Mouse (Mus musculus): ENCODE data around the gene Rere. TPM values are rescaled to one million over a fixed set of nuclear protein-coding genes. Genes with fewer than 3 reads are reported as not detected.
"Not testable (repeated sequence)": the region's sequence is repeated elsewhere in the genome, so short reads cannot be mapped to it uniquely, and the experiment has no call there.

The Rere gene
- polyA plus RNA-seq, 1 experiment from 2014 or later = 27.2 TPM

- H3K9me3 ChIP-seq (replicated peaks) = no peaks in the 10 kb centered on the region
- no peak for ATAC-seq (ENCODE audit: insufficient number of reproducible peaks, low FRiP score, low TSS enrichment, low read depth)
- 80% methylated on average over 4 of the region's 4 CpGs for WGBS
- H3K27me3 ChIP-seq = no peaks in the 10 kb centered on the region
- no peak overlapping the region for H3K4me2 ChIP-seq (replicated peaks)
- no peak overlapping the region for H3K9ac ChIP-seq
- no peak overlapping the region for H3K27ac ChIP-seq (replicated peaks)
- no peaks in the 10 kb centered on the region for H3K36me3 ChIP-seq
- peaks cover 40% of the 10 kb centered on the region for H3K4me1 ChIP-seq
- H3K4me3 ChIP-seq (replicated peaks) = no peak overlapping the region
Measured at GRCm38 (mm10) chr4:150491710-150492109, 210.3 kb downstream of the Rere start.

- H3K9ac ChIP-seq = no peak overlapping the region
- H3K9me3 ChIP-seq (replicated peaks) = no peaks in the 10 kb centered on the region
- ATAC-seq (ENCODE audit: insufficient number of reproducible peaks, low FRiP score, low TSS enrichment, low read depth) = no peak
- H3K4me2 ChIP-seq (replicated peaks) = no peak overlapping the region
- no peaks in the 10 kb centered on the region for H3K27me3 ChIP-seq
- no peaks in the 10 kb centered on the region for H3K36me3 ChIP-seq
- peak overlapping the region; percentile 13 for H3K27ac ChIP-seq (replicated peaks)
- H3K4me1 ChIP-seq = peaks cover 25% of the 10 kb centered on the region
- no peak overlapping the region for H3K4me3 ChIP-seq (replicated peaks)
- WGBS = 65% methylated on average over 7 of the region's 7 CpGs
Measured at GRCm38 (mm10) chr4:150493258-150493937, 212.0 kb downstream of the Rere start.

GRCm38 (mm10) chr4:150493938-150494330 is 212.5 kb downstream of the Rere start:
- not testable (repeated sequence) for H3K9ac ChIP-seq; H3K27me3 ChIP-seq; ATAC-seq (ENCODE audit: insufficient number of reproducible peaks, low FRiP score, low TSS enrichment, low read depth); H3K36me3 ChIP-seq; H3K4me2 ChIP-seq (replicated peaks); H3K9me3 ChIP-seq (replicated peaks); H3K4me3 ChIP-seq (replicated peaks); H3K27ac ChIP-seq (replicated peaks)
- WGBS = 81% methylated on average over 5 of the region's 5 CpGs
- peaks cover 20% of the 10 kb centered on the region for H3K4me1 ChIP-seq

- Histone ChIP-seq H3K4me1 (peaks cover 13% of the 10 kb centered on the region), H3K27ac (replicated peaks) (no peak overlapping the region), H3K36me3 (no peaks in the 10 kb centered on the region), H3K4me2 (replicated peaks) (no peak overlapping the region), H3K9ac (no peak overlapping the region), H3K27me3 (no peaks in the 10 kb centered on the region), H3K4me3 (replicated peaks) (no peak overlapping the region), H3K9me3 (replicated peaks) (no peaks in the 10 kb centered on the region)
- 50% methylated on average over 2 of the region's 2 CpGs for WGBS
- ATAC-seq (ENCODE audit: insufficient number of reproducible peaks, low FRiP score, low TSS enrichment, low read depth) = no peak
Measured at GRCm38 (mm10) chr4:150495568-150495967, 214.1 kb downstream of the Rere start.

- Histone ChIP-seq H3K27ac (replicated peaks) (no peak overlapping the region), H3K4me2 (replicated peaks) (no peak overlapping the region), H3K9me3 (replicated peaks) (no peaks in the 10 kb centered on the region), H3K27me3 (no peaks in the 10 kb centered on the region), H3K4me1 (no peaks in the 10 kb centered on the region), H3K9ac (no peak overlapping the region), H3K4me3 (replicated peaks) (no peak overlapping the region), H3K36me3 (peaks cover 25% of the 10 kb centered on the region)
- no peak for ATAC-seq (ENCODE audit: insufficient number of reproducible peaks, low FRiP score, low TSS enrichment, low read depth)
- WGBS = 94% methylated on average over 11 of the region's 11 CpGs
Measured at GRCm38 (mm10) chr4:150504304-150505021, 223.0 kb downstream of the Rere start.

- Histone ChIP-seq H3K27me3 (no peaks in the 10 kb centered on the region), H3K36me3 (peaks cover 43% of the 10 kb centered on the region), H3K9me3 (replicated peaks) (no peaks in the 10 kb centered on the region), H3K9ac (no peak overlapping the region), H3K4me2 (replicated peaks) (no peak overlapping the region), H3K4me3 (replicated peaks) (no peak overlapping the region), H3K4me1 (no peaks in the 10 kb centered on the region), H3K27ac (replicated peaks) (no peak overlapping the region)
- no peak for ATAC-seq (ENCODE audit: insufficient number of reproducible peaks, low FRiP score, low TSS enrichment, low read depth)
- 80% methylated on average over 3 of the region's 3 CpGs for WGBS
Measured at GRCm38 (mm10) chr4:150509026-150509712, 227.7 kb downstream of the Rere start.

GRCm38 (mm10) chr4:150510036-150510435 is 228.6 kb downstream of the Rere start:
- no peaks in the 10 kb centered on the region for H3K9me3 ChIP-seq (replicated peaks)
- H3K27ac ChIP-seq (replicated peaks) = no peak overlapping the region
- ATAC-seq (ENCODE audit: insufficient number of reproducible peaks, low FRiP score, low TSS enrichment, low read depth) = no peak
- WGBS = 86% methylated on average over 2 of the region's 2 CpGs
- no peak overlapping the region for H3K9ac ChIP-seq
- H3K27me3 ChIP-seq = no peaks in the 10 kb centered on the region
- peaks cover 38% of the 10 kb centered on the region for H3K36me3 ChIP-seq
- H3K4me2 ChIP-seq (replicated peaks) = no peak overlapping the region
- H3K4me1 ChIP-seq = no peaks in the 10 kb centered on the region
- H3K4me3 ChIP-seq (replicated peaks) = no peak overlapping the region

GRCm38 (mm10) chr4:150513387-150513786 is 231.9 kb downstream of the Rere start:
- ATAC-seq (ENCODE audit: insufficient number of reproducible peaks, low FRiP score, low TSS enrichment, low read depth); H3K27ac ChIP-seq (replicated peaks); H3K9ac ChIP-seq; H3K4me1 ChIP-seq; H3K4me3 ChIP-seq (replicated peaks); H3K9me3 ChIP-seq (replicated peaks); H3K27me3 ChIP-seq; H3K4me2 ChIP-seq (replicated peaks): not testable (repeated sequence)
- peaks cover 38% of the 10 kb centered on the region for H3K36me3 ChIP-seq
- WGBS = 92% methylated on average over 4 of the region's 6 CpGs

- WGBS = 59% methylated on average over 2 of the region's 2 CpGs
- H3K27ac ChIP-seq (replicated peaks) = no peak overlapping the region
- no peaks in the 10 kb centered on the region for H3K27me3 ChIP-seq
- H3K4me1 ChIP-seq = no peaks in the 10 kb centered on the region
- ATAC-seq (ENCODE audit: insufficient number of reproducible peaks, low FRiP score, low TSS enrichment, low read depth) = no peak
- H3K9ac ChIP-seq = no peak overlapping the region
- peaks cover 18% of the 10 kb centered on the region; the same call in 1 of the 2 replicates for H3K36me3 ChIP-seq
- no peak overlapping the region for H3K4me2 ChIP-seq (replicated peaks)
- no peaks in the 10 kb centered on the region for H3K9me3 ChIP-seq (replicated peaks)
- no peak overlapping the region for H3K4me3 ChIP-seq (replicated peaks)
Measured at GRCm38 (mm10) chr4:150516201-150516600, 234.8 kb downstream of the Rere start.

GRCm38 (mm10) chr4:150517381-150517780 is 235.9 kb downstream of the Rere start:
- 47% methylated on average over 4 of the region's 4 CpGs for WGBS
- H3K4me1 ChIP-seq = no peaks in the 10 kb centered on the region
- no peak overlapping the region for H3K9ac ChIP-seq
- peaks cover 12% of the 10 kb centered on the region; the same call in 1 of the 2 replicates for H3K36me3 ChIP-seq
- no peaks in the 10 kb centered on the region for H3K27me3 ChIP-seq
- no peaks in the 10 kb centered on the region for H3K9me3 ChIP-seq (replicated peaks)
- no peak for ATAC-seq (ENCODE audit: insufficient number of reproducible peaks, low FRiP score, low TSS enrichment, low read depth)
- H3K27ac ChIP-seq (replicated peaks) = no peak overlapping the region
- H3K4me3 ChIP-seq (replicated peaks) = no peak overlapping the region
- H3K4me2 ChIP-seq (replicated peaks) = no peak overlapping the region

- WGBS = 84% methylated on average over 5 of the region's 5 CpGs
- no peaks in the 10 kb centered on the region for H3K4me1 ChIP-seq
- peaks cover 11% of the 10 kb centered on the region; the same call in 1 of the 2 replicates for H3K36me3 ChIP-seq
- H3K27me3 ChIP-seq = no peaks in the 10 kb centered on the region
- H3K4me2 ChIP-seq (replicated peaks) = no peak overlapping the region
- no peak overlapping the region for H3K27ac ChIP-seq (replicated peaks)
- H3K9ac ChIP-seq = no peak overlapping the region
- no peaks in the 10 kb centered on the region for H3K9me3 ChIP-seq (replicated peaks)
- ATAC-seq (ENCODE audit: insufficient number of reproducible peaks, low FRiP score, low TSS enrichment, low read depth) = no peak
- H3K4me3 ChIP-seq (replicated peaks) = no peak overlapping the region
Measured at GRCm38 (mm10) chr4:150518826-150519225, 237.4 kb downstream of the Rere start.
